Mouse (Mus musculus): Measurements from ENCODE around the gene Gm5460.

DNA sequence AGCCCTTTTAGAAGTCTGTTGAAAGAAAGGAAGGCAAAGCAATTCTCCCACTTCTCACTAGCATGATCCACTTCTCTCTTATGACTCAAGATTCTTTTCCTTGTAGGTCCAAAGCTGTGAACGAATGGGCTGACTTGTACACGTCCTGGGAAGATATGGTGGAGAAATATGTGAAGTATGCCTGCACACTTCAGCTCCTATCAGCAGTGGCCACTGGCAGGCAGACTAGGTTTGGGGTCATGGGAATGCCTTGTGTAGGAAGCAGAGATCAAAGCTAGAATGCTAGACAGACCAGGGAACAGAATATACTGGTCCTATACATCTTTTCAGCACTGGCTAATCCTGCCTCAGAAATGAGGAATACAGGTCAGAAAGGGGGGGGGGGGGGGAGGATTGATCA is 10.2 kb downstream of the Gm5460 start:
- TF ChIP-seq CTCF (IDR thresholded peaks at IDR 0.05; ENCODE audit: low read depth, low read length): no peak
- no peak for TF ChIP-seq POLR2A (IDR thresholded peaks at IDR 0.05; ENCODE audit: insufficient read depth, low read length)
- TF ChIP-seq EP300 (IDR thresholded peaks at IDR 0.05; ENCODE audit: insufficient read depth, low read depth, low read length): no peak
